Mouse (Mus musculus): ENCODE measurements around the gene Zfp248. TPM values are rescaled to one million over a fixed set of nuclear protein-coding genes. Genes with fewer than 3 reads are reported as not detected.

Zfp248 gene
- 1 to 10 TPM; 3.2 to 4.2 TPM for total RNA-seq (2021)
- long read RNA-seq, experiment 1, partial matches to known transcripts, result 0 of 2 reads
- long read RNA-seq, experiment 1, other reads (novel, unspliced or antisense), result 0 of 2 reads
- long read RNA-seq, experiment 2, partial matches to known transcripts, result 1 of 5 reads
- long read RNA-seq, experiment 2, other reads (novel, unspliced or antisense), result 2 of 5 reads

GRCm38 (mm10) chr6:118455042-118455631, at the start of gene Zfp248:
Gene Zfp248 (minus strand): TSS chr6:118455528.
- DNase-seq, result peak; percentile 91

GRCm38 (mm10) chr6:118499010-118499409, 43.7 kb upstream of the Zfp248 start:
- DNase-seq, result no peak

- DNase-seq, result no peak
Measured at GRCm38 (mm10) chr6:118482125-118482524, 26.8 kb upstream of the Zfp248 start.

GRCm38 (mm10) chr6:118478957-118479708, 23.8 kb upstream of the Zfp248 start, which contains the start of gene Zfp9:
Gene Zfp9 (minus strand): TSS chr6:118479320.
- DNase-seq, result peak; percentile 89

- no peak for DNase-seq
Measured at GRCm38 (mm10) chr6:118477875-118478785, 22.8 kb upstream of the Zfp248 start.

- DNase-seq, result no peak
Measured at GRCm38 (mm10) chr6:118462069-118462705, 6.9 kb upstream of the Zfp248 start.

GRCm38 (mm10) chr6:118457726-118458125, 2.4 kb upstream of the Zfp248 start:
- DNase-seq, result no peak

GRCm38 (mm10) chr6:118454452-118454851, 876 bp downstream of the Zfp248 start:
- peak; percentile 20 for DNase-seq

GRCm38 (mm10) chr6:118431502-118431901, 23.8 kb downstream of the Zfp248 start:
- no peak for DNase-seq

GRCm38 (mm10) chr6:118426666-118427065, 28.7 kb downstream of the Zfp248 start:
- DNase-seq, result no peak

GRCm38 (mm10) chr6:118419050-118419920, 36.0 kb downstream of the Zfp248 start, which contains the start of gene Bms1:
Gene Bms1 (minus strand): TSS chr6:118419474.
- DNase-seq, result peak; percentile 95

GRCm38 (mm10) chr6:118410428-118410827, 44.9 kb downstream of the Zfp248 start:
- no peak for DNase-seq

GRCm38 (mm10) chr6:118408510-118408909, 46.8 kb downstream of the Zfp248 start:
- DNase-seq, result no peak

- peak; percentile 3 for DNase-seq
Measured at GRCm38 (mm10) chr6:118406421-118406820, 48.9 kb downstream of the Zfp248 start.

GRCm38 (mm10) chr6:118390746-118391145, 64.6 kb downstream of the Zfp248 start:
- DNase-seq, result no peak

- no peak for DNase-seq
Measured at GRCm38 (mm10) chr6:118385962-118386361, 69.4 kb downstream of the Zfp248 start.

- no peak for DNase-seq
Measured at GRCm38 (mm10) chr6:118381234-118381633, 74.1 kb downstream of the Zfp248 start.

- DNase-seq, result no peak
Measured at GRCm38 (mm10) chr6:118380630-118381029, 74.7 kb downstream of the Zfp248 start.

- DNase-seq, result peak; percentile 76
Measured at GRCm38 (mm10) chr6:118379451-118380167, 75.7 kb downstream of the Zfp248 start.

GRCm38 (mm10) chr6:118377611-118378010, 77.7 kb downstream of the Zfp248 start:
- DNase-seq, result no peak
